Mouse (Mus musculus) heart, postnatal 0 days (tissue): ENCODE measurements at regions not wholly inside any gene's neighbourhood (a gene's known extent, or its start where the extent isn't known, plus 50 kb on each side); places are given as distances from the start of the nearest gene placed in this dataset.

Experiments used
- ATAC-seq: fragments of 200-750 bp; cut with Nextera tagmentation; 2 replicates; pipeline ENCODE4 v1.8.0; 2017; ENCODE audit warnings: low read depth, moderate number of reproducible peaks, moderate library complexity; ENCODE audit not compliant: insufficient read depth
- DNase-seq: peaks from one replicate; pipeline ENCODE4 v3.0.0-alpha.2; 2016; ENCODE audit warnings: low spot score
- H3K27ac ChIP-seq: fragments of 300-500 bp; sonication (generic); 2 replicates; pipeline ENCODE4 v1.5.1; 2014; ENCODE audit warnings: low read depth, mild to moderate bottlenecking
- H3K27me3 ChIP-seq: fragments of 300-500 bp; sonication (generic); 2 replicates; pipeline ENCODE4 v1.6.1; 2014; ENCODE audit warnings: low read length, mixed read lengths; ENCODE audit not compliant: control insufficient read depth, insufficient read depth
- H3K36me3 ChIP-seq: fragments of 300-500 bp; sonication (generic); replicated peaks from 2 replicates; pipeline ENCODE4 v1.6.1; 2014; ENCODE audit warnings: low read length, mixed read lengths; ENCODE audit not compliant: control insufficient read depth, insufficient read depth
- H3K4me1 ChIP-seq: fragments of 300-500 bp; sonication (generic); 2 replicates; pipeline ENCODE4 v1.6.1; 2014; ENCODE audit warnings: antibody characterized with exemption; ENCODE audit not compliant: control insufficient read depth, insufficient read depth
- H3K4me2 ChIP-seq: fragments of 300-500 bp; sonication (generic); 2 replicates; pipeline ENCODE4 v1.6.1; 2014; ENCODE audit warnings: low read depth, mild to moderate bottlenecking, low read length, moderate library complexity
- H3K4me3 ChIP-seq: fragments of 300-500 bp; sonication (generic); 2 replicates; pipeline ENCODE4 v1.5.1; 2014; ENCODE audit warnings: low read depth, low read length
- H3K9ac ChIP-seq: fragments of 300-500 bp; sonication (generic); replicated peaks from 2 replicates; pipeline ENCODE4 v1.6.1; 2014; ENCODE audit warnings: low read depth, low read length, mixed read lengths
- H3K9me3 ChIP-seq: fragments of 300-500 bp; sonication (generic); replicated peaks from 2 replicates; pipeline ENCODE4 v1.6.1; 2016; ENCODE audit warnings: low read length; ENCODE audit not compliant: control insufficient read depth
- CTCF ChIP-seq: IDR thresholded peaks from 2 replicates; pipeline ENCODE4 v1.5.1; 2016; ENCODE audit warnings: antibody characterized with exemption, control low read depth, low read depth
- EP300 ChIP-seq: IDR thresholded peaks from 2 replicates; pipeline ENCODE4 v1.6.1; 2016; ENCODE audit warnings: antibody characterized with exemption, low read depth
- WGBS: fragments of 180-500 bp; shearing (Covaris S2); extraction: QIAGEN DNeasy Blood & Tissue Kit; methylation state at CpG from one replicate; pipeline ENCODE4 v1.1.7; 2014; 5-methylcytosine and 5-hydroxymethylcytosine counted together

- Histone ChIP-seq H3K4me1 (no peaks in the 10 kb centered on the region), H3K27me3 (no peaks in the 10 kb centered on the region), H3K36me3 (no peaks in the 10 kb centered on the region), H3K4me2 (no peak overlapping the region), H3K4me3 (no peak overlapping the region), H3K9ac (no peak overlapping the region), H3K27ac (no peak overlapping the region), H3K9me3 (no peaks in the 10 kb centered on the region)
- TF ChIP-seq CTCF (no peak), EP300 (no peak)
- DNase-seq: no peak
- WGBS: 95% methylated on average over 5 of the region's 5 CpGs
- ATAC-seq: no peak
Observed at GRCm38 (mm10) chr10:37322310-37322709, 183.6 kb upstream of the Marcks start.

GRCm38 (mm10) chr10:37321171-37321570 lies 182.5 kb upstream of the Marcks start:
- Histone ChIP-seq H3K9ac (no peak overlapping the region), H3K27ac (no peak overlapping the region), H3K4me3 (no peak overlapping the region), H3K27me3 (no peaks in the 10 kb centered on the region), H3K4me1 (no peaks in the 10 kb centered on the region), H3K9me3 (no peaks in the 10 kb centered on the region), H3K36me3 (no peaks in the 10 kb centered on the region), H3K4me2 (no peak overlapping the region)
- ATAC-seq (no peak), DNase-seq (no peak)
- 72% methylated on average over 3 of the region's 3 CpGs for WGBS
- TF ChIP-seq EP300: no peak
- no peak for TF ChIP-seq CTCF

GRCm38 (mm10) chr10:37319746-37320430 lies 181.2 kb upstream of the Marcks start:
- no peak for ATAC-seq
- TF ChIP-seq CTCF (no peak), EP300 (no peak)
- Histone ChIP-seq H3K4me1 (no peaks in the 10 kb centered on the region), H3K9me3 (no peaks in the 10 kb centered on the region), H3K9ac (no peak overlapping the region), H3K27ac (no peak overlapping the region), H3K27me3 (no peaks in the 10 kb centered on the region), H3K4me2 (no peak overlapping the region), H3K36me3 (no peaks in the 10 kb centered on the region), H3K4me3 (no peak overlapping the region)
- WGBS: 85% methylated on average over 8 of the region's 8 CpGs
- no peak for DNase-seq

GRCm38 (mm10) chr10:37316701-37317100 lies 178.0 kb upstream of the Marcks start:
- WGBS: 74% methylated on average over 3 of the region's 3 CpGs
- Histone ChIP-seq H3K36me3 (no peaks in the 10 kb centered on the region), H3K4me2 (no peak overlapping the region), H3K27ac (no peak overlapping the region), H3K27me3 (no peaks in the 10 kb centered on the region), H3K4me3 (no peak overlapping the region), H3K9me3 (no peaks in the 10 kb centered on the region), H3K4me1 (no peaks in the 10 kb centered on the region), H3K9ac (no peak overlapping the region)
- TF ChIP-seq CTCF (no peak), EP300 (no peak)
- DNase-seq (no peak), ATAC-seq (no peak)

GRCm38 (mm10) chr10:37315804-37316203 lies 177.1 kb upstream of the Marcks start:
- ATAC-seq (no peak), DNase-seq (no peak)
- Histone ChIP-seq H3K4me2 (no peak overlapping the region), H3K4me3 (no peak overlapping the region), H3K27ac (no peak overlapping the region), H3K9ac (no peak overlapping the region), H3K36me3 (no peaks in the 10 kb centered on the region), H3K4me1 (no peaks in the 10 kb centered on the region), H3K9me3 (no peaks in the 10 kb centered on the region), H3K27me3 (no peaks in the 10 kb centered on the region)
- WGBS: 72% methylated on average over 1 of the region's 1 CpGs
- no peak for TF ChIP-seq CTCF
- TF ChIP-seq EP300: no peak
